Comparison of ENCODE assay signal across 26 mouse cellular contexts in the genomic region with DNA sequence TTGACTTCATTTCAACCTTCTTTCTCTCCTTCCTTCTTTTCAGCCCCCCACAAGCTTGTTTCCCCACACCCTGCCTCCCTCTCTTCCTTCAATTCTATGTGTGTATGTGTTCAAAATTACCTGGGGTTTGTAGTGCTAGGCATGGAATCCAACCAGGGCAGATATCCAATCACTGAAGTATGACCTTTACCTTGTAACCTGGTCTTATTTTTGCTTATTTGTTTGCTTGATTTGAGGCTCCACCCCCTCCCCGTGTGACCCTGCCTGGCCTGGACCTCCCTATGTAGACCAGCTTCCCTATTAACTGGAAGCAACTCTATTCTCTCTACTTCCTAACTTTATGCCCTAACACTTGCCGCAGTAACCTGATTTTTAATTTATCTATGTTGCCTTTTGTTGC.
"Had no signal": no experiment of that assay in that cellular context is flagged by ENCODE, and none has a peak within 500 bp of the region (broad histone marks: within the 10 kb centered on the region; RNA-seq: fewer than 3 reads in every experiment).

No protein-coding gene starts in this region.

- H3K9me3 ChIP-seq: heart, embryonic 10.5 days; heart, embryonic 12.5 days; hindbrain, embryonic 10.5 days; hindbrain, embryonic 12.5 days; intestine, embryonic 15.5 days; limb, embryonic 10.5 days; limb, embryonic 12.5 days; liver, embryonic 13.5 days; liver, embryonic 15.5 days had no signal

- H3K4me2 ChIP-seq: heart, embryonic 12.5 days; hindbrain, embryonic 12.5 days; hindbrain, embryonic 14.5 days; intestine, embryonic 15.5 days; limb, embryonic 12.5 days; liver, embryonic 13.5 days; liver, embryonic 15.5 days had no signal

- DNase-seq: gastrocnemius, adult 2 months; gastrocnemius, postnatal 10 days; gastrocnemius, postnatal 25 days; heart, adult 18-20 months; heart, postnatal 10 days; heart, postnatal 4 days; kidney, adult 18-20 months; kidney, postnatal 10 days; kidney, postnatal 25 days; kidney, postnatal 4 days; liver; liver, embryonic 13.5 days had no signal

- H3K27ac ChIP-seq: gastrocnemius, adult 2 months; heart, embryonic 10.5 days; hindbrain, embryonic 10.5 days; hindbrain, embryonic 12.5 days; hindbrain, embryonic 14.5 days; intestine, embryonic 15.5 days; layer of hippocampus, adult 2 months; left cerebral cortex, adult 2 months; limb, embryonic 10.5 days; limb, embryonic 12.5 days; liver, embryonic 13.5 days; liver, embryonic 15.5 days had no signal

- H3K4me3 ChIP-seq: gastrocnemius, adult 2 months; heart, embryonic 10.5 days; heart, embryonic 12.5 days; hindbrain, embryonic 10.5 days; hindbrain, embryonic 12.5 days; intestine, embryonic 15.5 days; layer of hippocampus, adult 2 months; left cerebral cortex, adult 2 months; limb, embryonic 10.5 days; limb, embryonic 12.5 days; liver, embryonic 13.5 days; liver, embryonic 15.5 days had no signal

- H3K9ac ChIP-seq: heart, embryonic 12.5 days; hindbrain, embryonic 12.5 days; hindbrain, embryonic 14.5 days; intestine, embryonic 15.5 days; limb, embryonic 12.5 days; liver, embryonic 13.5 days; liver, embryonic 15.5 days had no signal

- ATAC-seq: hindbrain, embryonic 16.5 days; inflammation-experienced regulatory T-cells, adult 6 months; intestine, embryonic 15.5 days; intestine, postnatal 0 days had no signal

- H3K27me3 ChIP-seq: heart, embryonic 12.5 days; hindbrain, embryonic 12.5 days; intestine, embryonic 15.5 days; limb, embryonic 12.5 days; liver, embryonic 13.5 days; liver, embryonic 15.5 days had no signal

- H3K36me3 ChIP-seq: heart, embryonic 10.5 days; heart, embryonic 12.5 days; hindbrain, embryonic 10.5 days; hindbrain, embryonic 12.5 days; intestine, embryonic 15.5 days; limb, embryonic 10.5 days; limb, embryonic 12.5 days; liver, embryonic 13.5 days; liver, embryonic 15.5 days had no signal
